17 mouse cellular contexts compared by ENCODE assay signal in the genomic region with DNA sequence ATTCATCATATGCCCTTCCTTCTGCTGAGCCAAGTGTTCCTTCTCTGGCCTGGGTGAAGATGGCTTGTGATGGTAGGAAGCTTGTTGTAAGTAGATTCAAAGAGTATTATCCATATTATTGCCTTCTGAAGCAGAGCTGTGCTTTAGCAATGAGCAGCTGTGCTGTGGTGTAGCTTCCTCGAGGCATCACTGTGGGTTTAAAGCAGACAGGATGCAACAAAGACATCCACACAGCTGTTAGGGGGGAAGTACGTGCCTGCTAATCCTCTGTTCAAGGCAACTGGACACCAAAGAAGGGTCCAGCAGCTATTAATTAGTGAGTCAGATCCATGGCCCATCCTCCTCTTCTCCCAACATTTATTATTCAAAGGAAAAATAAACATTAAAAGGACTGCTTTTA. TPM values are rescaled to one million over a fixed set of nuclear protein-coding genes. Genes with fewer than 3 reads are reported as not detected.
A peak's percentile ranks its signal among the peaks of the same experiment; 100 is the strongest.
DNase-seq lines count a peak whose midpoint lies in the region; ATAC-seq and TF ChIP-seq lines count a peak whose summit lies in the region.
"Had no signal": no experiment of that assay in that cellular context is flagged by ENCODE, and none has a peak within 500 bp of the region (broad histone marks: within the 10 kb centered on the region; RNA-seq: fewer than 3 reads in every experiment).

No protein-coding gene starts in this region.

- H3K27me3 ChIP-seq in intestine, embryonic 16.5 days (replicated peaks; ENCODE audit: control insufficient read depth, insufficient read depth, low read length): no peaks in the 10 kb centered on the region
- no peaks in the 10 kb centered on the region for H3K27me3 ChIP-seq in intestine, embryonic 15.5 days (replicated peaks)
- H3K27me3 ChIP-seq in embryonic facial prominence, embryonic 11.5 days (ENCODE audit: control insufficient read depth, insufficient read depth, low read length): no peaks in the 10 kb centered on the region
- H3K27me3 ChIP-seq: hindbrain, embryonic 15.5 days; Patski had no signal

- H3K4me1 ChIP-seq in intestine, embryonic 16.5 days (ENCODE audit: control insufficient read depth, insufficient read depth, low read length): no peaks in the 10 kb centered on the region
- H3K4me1 ChIP-seq in intestine, embryonic 15.5 days (replicated peaks): no peaks in the 10 kb centered on the region
- no peaks in the 10 kb centered on the region for H3K4me1 ChIP-seq in embryonic facial prominence, embryonic 11.5 days (ENCODE audit: control insufficient read depth, insufficient read depth, low read length)
- peaks cover 26% of the 10 kb centered on the region for H3K4me1 ChIP-seq in olfactory bulb, adult 2 months (ENCODE audit: control insufficient read depth, insufficient read depth, low read length)
- H3K4me1 ChIP-seq: hindbrain, embryonic 15.5 days had no signal

- H3K9ac ChIP-seq in intestine, embryonic 16.5 days (ENCODE audit: low read depth, low read length): no peak overlapping the region
- H3K9ac ChIP-seq in intestine, embryonic 15.5 days: no peak overlapping the region
- no peak overlapping the region for H3K9ac ChIP-seq in embryonic facial prominence, embryonic 11.5 days (replicated peaks; ENCODE audit: low read length)
- H3K9ac ChIP-seq: hindbrain, embryonic 15.5 days; liver, embryonic 14.5 days had no signal

- no peak overlapping the region for H3K4me2 ChIP-seq in intestine, embryonic 16.5 days (ENCODE audit: low read depth, low read length)
- H3K4me2 ChIP-seq in intestine, embryonic 15.5 days (replicated peaks): no peak overlapping the region
- H3K4me2 ChIP-seq in embryonic facial prominence, embryonic 11.5 days (ENCODE audit: low read depth, low read length): no peak overlapping the region
- H3K4me2 ChIP-seq: hindbrain, embryonic 15.5 days; midbrain, embryonic 11.5 days had no signal

- no peaks in the 10 kb centered on the region for H3K9me3 ChIP-seq in intestine, embryonic 16.5 days (ENCODE audit: control insufficient read depth, low read length)
- H3K9me3 ChIP-seq in intestine, embryonic 15.5 days: no peaks in the 10 kb centered on the region
- no peaks in the 10 kb centered on the region for H3K9me3 ChIP-seq in embryonic facial prominence, embryonic 11.5 days (replicated peaks; ENCODE audit: control insufficient read depth, low read length)
- H3K9me3 ChIP-seq: hindbrain, embryonic 15.5 days had no signal

- no peak overlapping the region for H3K4me3 ChIP-seq in intestine, embryonic 16.5 days (ENCODE audit: low read length)
- no peak overlapping the region for H3K4me3 ChIP-seq in intestine, embryonic 15.5 days (replicated peaks)
- H3K4me3 ChIP-seq in embryonic facial prominence, embryonic 11.5 days (ENCODE audit: low read depth, low read length): no peak overlapping the region
- H3K4me3 ChIP-seq in olfactory bulb, adult 2 months (ENCODE audit: insufficient read depth, low read depth, low read length): no peak overlapping the region
- H3K4me3 ChIP-seq: erythroblast, embryonic 14.5 days; hindbrain, embryonic 15.5 days had no signal

- ATAC-seq in intestine, embryonic 16.5 days: peak; percentile 48; the same call in 1 of the 2 replicates
- ATAC-seq in intestine, embryonic 15.5 days: no peak; the same call in 1 of the 2 replicates
- peak; percentile 70 for ATAC-seq in CD4-positive, CD25-positive, alpha-beta regulatory T cell, adult 4 months
- ATAC-seq in embryonic facial prominence, embryonic 11.5 days (replicated peaks; ENCODE audit: insufficient number of reproducible peaks, low FRiP score, low TSS enrichment, low read depth): no peak
- ATAC-seq: Patski had no signal

- peak; percentile 54 for DNase-seq in embryonic facial prominence, embryonic 11.5 days (ENCODE audit: low spot score)
- DNase-seq in lung, postnatal 10 days: no peak
- DNase-seq in right cerebral cortex, adult 2 months (ENCODE audit: low spot score in 2 of 2): no peak
- DNase-seq: cerebellum, adult 9-11 months; heart, postnatal 10 days; kidney, postnatal 10 days; layer of hippocampus, adult 9-11 months; left cerebral cortex, postnatal 4 days had no signal

- no peak overlapping the region for H3K27ac ChIP-seq in intestine, embryonic 16.5 days (ENCODE audit: low read length)
- no peak overlapping the region for H3K27ac ChIP-seq in intestine, embryonic 15.5 days
- H3K27ac ChIP-seq in embryonic facial prominence, embryonic 11.5 days (replicated peaks; ENCODE audit: low read depth, low read length): no peak overlapping the region
- peak overlapping the region; percentile 42 for H3K27ac ChIP-seq in olfactory bulb, adult 2 months (ENCODE audit: insufficient read depth, low read depth, low read length)
- H3K27ac ChIP-seq: hindbrain, embryonic 15.5 days; liver, embryonic 14.5 days had no signal

- H3K36me3 ChIP-seq in intestine, embryonic 16.5 days (ENCODE audit: control insufficient read depth, insufficient read depth, low read length): no peaks in the 10 kb centered on the region
- H3K36me3 ChIP-seq in intestine, embryonic 15.5 days: no peaks in the 10 kb centered on the region
- H3K36me3 ChIP-seq in embryonic facial prominence, embryonic 11.5 days (replicated peaks; ENCODE audit: control insufficient read depth, insufficient read depth, low read depth, low read length): no peaks in the 10 kb centered on the region

- TF ChIP-seq CTCF in olfactory bulb, adult 2 months (IDR thresholded peaks at IDR 0.05; ENCODE audit: insufficient read depth, low read depth, low read length): no peak

- 36% methylated on average over 2 of the region's 2 CpGs for WGBS in intestine, embryonic 16.5 days
- WGBS in intestine, embryonic 15.5 days: 46% methylated on average over 2 of the region's 2 CpGs
- 14% methylated on average over 2 of the region's 2 CpGs for WGBS in embryonic facial prominence, embryonic 11.5 days
- WGBS in olfactory bulb, adult 2 months: 21% methylated on average over 2 of the region's 2 CpGs

- TF ChIP-seq POLR2A in olfactory bulb, adult 2 months (IDR thresholded peaks at IDR 0.05; ENCODE audit: insufficient read depth, low read depth, low read length): no peak

RNA-seq across cellular contexts. Expression of a gene that starts 25.1 kb away (rescaled TPM):
- polyA plus RNA-seq in intestine, embryonic 16.5 days (2015; fragmentation: Nextera tagmentation; extraction: Ambion mirVana): 4.7 and 5.2 TPM in 2 replicates
- 5.2 and 6.8 TPM in 2 replicates for polyA plus RNA-seq in intestine, embryonic 15.5 days (2015; fragmentation: Nextera tagmentation; extraction: Ambion mirVana)
- not detected for polyA plus RNA-seq in CD4-positive, CD25-positive, alpha-beta regulatory T cell, adult 4 months (2017; shearing (Covaris generic))
- 21.6 and 21.9 TPM in 2 replicates for polyA plus RNA-seq in embryonic facial prominence, embryonic 11.5 days (2014; fragmentation: Nextera tagmentation; extraction: Ambion mirVana)
- polyA plus RNA-seq in olfactory bulb, adult 2 months (2012; ENCODE audit: insufficient read depth, insufficient read length, low replicate concordance, missing spikeins): not detected in 2 replicates
- polyA plus RNA-seq: erythroblast, embryonic 14.5 days had no signal

Comparison
In these comparisons a context has a peak if more than half of its experiments do, and no peak if none do; other contexts are left out.
1. ATAC-seq: peak in intestine, embryonic 16.5 days (single experiment) and CD4-positive, CD25-positive, alpha-beta regulatory T cell, adult 4 months (single experiment); none in intestine, embryonic 15.5 days (single experiment) and embryonic facial prominence, embryonic 11.5 days (single experiment).